Mouse (Mus musculus): Measurements from ENCODE around the gene Cdk1. TPM values are rescaled to one million over a fixed set of nuclear protein-coding genes. Genes with fewer than 3 reads are reported as not detected.

The Cdk1 gene
- polyA plus RNA-seq, 1 experiment, result 2.5 TPM

DNA sequence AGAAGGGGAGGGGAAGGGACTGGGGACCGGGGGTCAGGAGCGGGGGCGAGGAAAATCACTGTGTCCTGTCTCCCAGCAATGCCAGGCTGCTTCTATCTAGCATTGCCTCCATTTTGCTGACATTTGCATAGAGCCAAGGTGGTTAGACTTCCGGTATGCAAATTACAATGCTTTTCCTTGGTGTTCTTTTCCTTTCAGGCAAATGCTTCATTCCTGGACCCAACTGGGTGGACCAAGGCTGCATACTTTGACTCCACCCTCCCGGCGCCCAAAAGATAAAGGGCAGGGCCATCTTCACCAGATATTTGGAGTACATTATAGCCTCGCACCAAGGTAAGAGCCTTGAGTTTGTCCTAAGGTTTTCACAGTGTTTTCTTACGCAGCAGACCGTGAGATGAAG is 56.8 kb downstream of the Cdk1 start:
- H3K4me1 ChIP-seq (ENCODE audit: control insufficient read depth, insufficient read depth, low read length), result no peaks in the 10 kb centered on the region
- TF ChIP-seq CTCF (IDR thresholded peaks at IDR 0.05; ENCODE audit: extremely low read depth, insufficient read depth, low read length) (no peak), POLR2A (IDR thresholded peaks at IDR 0.05; ENCODE audit: extremely low read depth, insufficient read depth, low read length) (no peak)
- no peak overlapping the region for H3K4me3 ChIP-seq (ENCODE audit: insufficient read depth, low read length)
- no peak overlapping the region for H3K27ac ChIP-seq (ENCODE audit: insufficient read depth, low read length)

DNA sequence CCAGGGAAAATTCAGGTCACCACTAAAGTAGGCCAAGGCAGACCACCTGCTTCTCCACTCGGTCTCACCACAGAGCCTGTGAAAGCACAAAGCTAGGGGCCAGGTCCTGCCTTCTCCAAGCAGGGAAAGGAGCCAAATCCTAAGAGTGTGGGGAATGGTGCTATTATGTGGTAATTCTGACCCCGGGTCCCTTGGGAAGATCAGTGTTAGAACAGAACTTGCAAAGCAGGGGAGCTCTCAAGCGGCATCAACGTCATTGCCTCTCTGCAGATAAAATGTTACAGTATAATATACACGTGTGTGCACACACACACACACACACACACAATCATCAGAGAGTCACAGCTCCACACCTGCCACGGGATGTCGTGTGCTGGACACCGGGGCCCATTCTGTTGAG is 62.0 kb downstream of the Cdk1 start:
- TF ChIP-seq POLR2A (IDR thresholded peaks at IDR 0.05; ENCODE audit: extremely low read depth, insufficient read depth, low read length) (no peak), CTCF (IDR thresholded peaks at IDR 0.05; ENCODE audit: extremely low read depth, insufficient read depth, low read length) (no peak)
- H3K27ac ChIP-seq (ENCODE audit: insufficient read depth, low read length), result no peak overlapping the region
- no peaks in the 10 kb centered on the region for H3K4me1 ChIP-seq (ENCODE audit: control insufficient read depth, insufficient read depth, low read length)
- H3K4me3 ChIP-seq (ENCODE audit: insufficient read depth, low read length), result no peak overlapping the region

GRCm38 (mm10) chr10:69288720-69289119 is 64.0 kb downstream of the Cdk1 start:
- TF ChIP-seq POLR2A (IDR thresholded peaks at IDR 0.05; ENCODE audit: extremely low read depth, insufficient read depth, low read length) (no peak), CTCF (IDR thresholded peaks at IDR 0.05; ENCODE audit: extremely low read depth, insufficient read depth, low read length) (no peak)
- Histone ChIP-seq H3K4me3 (ENCODE audit: insufficient read depth, low read length) (no peak overlapping the region), H3K4me1 (ENCODE audit: control insufficient read depth, insufficient read depth, low read length) (no peaks in the 10 kb centered on the region), H3K27ac (ENCODE audit: insufficient read depth, low read length) (no peak overlapping the region)

- Histone ChIP-seq H3K4me3 (ENCODE audit: insufficient read depth, low read length) (no peak overlapping the region), H3K4me1 (ENCODE audit: control insufficient read depth, insufficient read depth, low read length) (no peaks in the 10 kb centered on the region), H3K27ac (ENCODE audit: insufficient read depth, low read length) (no peak overlapping the region)
- TF ChIP-seq CTCF (IDR thresholded peaks at IDR 0.05; ENCODE audit: extremely low read depth, insufficient read depth, low read length), result no peak
- TF ChIP-seq POLR2A (IDR thresholded peaks at IDR 0.05; ENCODE audit: extremely low read depth, insufficient read depth, low read length), result no peak
These were observed 64.7 kb downstream of the Cdk1 start for GRCm38 (mm10) chr10:69288086-69288485.

DNA sequence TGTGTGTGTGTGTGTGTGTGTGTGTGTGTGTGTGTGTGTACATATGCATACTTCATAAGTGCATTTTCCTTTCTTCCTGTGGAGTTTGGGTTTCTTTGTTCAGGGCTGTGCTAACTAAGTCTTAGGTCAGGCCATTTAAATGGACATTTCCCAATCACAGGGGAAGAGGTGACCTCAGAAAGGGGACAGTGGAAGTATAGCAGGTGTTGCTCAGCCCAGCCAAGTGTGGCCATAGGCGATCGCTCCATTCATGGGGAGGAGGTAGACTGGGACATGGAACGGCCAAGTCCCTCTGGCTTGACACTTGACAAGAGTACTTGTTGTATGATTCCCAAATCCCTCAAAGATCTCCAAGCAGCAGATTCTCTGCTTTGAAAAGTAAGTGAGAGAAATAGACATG is 65.8 kb downstream of the Cdk1 start:
- no peak overlapping the region for H3K27ac ChIP-seq (ENCODE audit: insufficient read depth, low read length)
- no peak for TF ChIP-seq CTCF (IDR thresholded peaks at IDR 0.05; ENCODE audit: extremely low read depth, insufficient read depth, low read length)
- TF ChIP-seq POLR2A (IDR thresholded peaks at IDR 0.05; ENCODE audit: extremely low read depth, insufficient read depth, low read length), result no peak
- H3K4me3 ChIP-seq (ENCODE audit: insufficient read depth, low read length), result no peak overlapping the region
- no peaks in the 10 kb centered on the region for H3K4me1 ChIP-seq (ENCODE audit: control insufficient read depth, insufficient read depth, low read length)

Other genes with a start within 250 kb of the Cdk1 start
- gene Rhobtb1, start 201.5 kb downstream of the Cdk1 start, polyA plus RNA-seq (2012; rRNA removed), result 4.6 and 4.7 TPM in 2 replicates
- gene A930033H14Rik, start 139.8 kb downstream of the Cdk1 start, polyA plus RNA-seq (2012; rRNA removed), result 1.9 and 2.1 TPM in 2 replicates
- 187 and 188 TPM in 2 replicates for gene Ank3, start 45.8 kb upstream of the Cdk1 start, polyA plus RNA-seq (2012; rRNA removed)